Mouse (Mus musculus) G1E (cell line): ENCODE data around the gene Ago1. TPM values are rescaled to one million over a fixed set of nuclear protein-coding genes. Genes with fewer than 3 reads are reported as not detected.

ENCODE experiments used
- ATAC-seq: 2 replicates; pipeline ENCODE4 v1.8.0; 2016; ENCODE audit warnings: mild to moderate bottlenecking; ENCODE audit not compliant: insufficient number of reproducible peaks, poor library complexity, low FRiP score, severe bottlenecking; ENCODE audit errors: extremely low read depth
- DNase-seq: peaks from one replicate; pipeline ENCODE4 v3.0.0; 2012; ENCODE audit warnings: low spot score
- H3K27me3 ChIP-seq: 2 replicates; pipeline ENCODE4 v1.6.1; 2012; ENCODE audit warnings: mild to moderate bottlenecking, low read length, inconsistent platforms; ENCODE audit not compliant: insufficient read depth
- H3K36me3 ChIP-seq: replicated peaks from 2 replicates; pipeline ENCODE3; 2012; ENCODE audit warnings: mild to moderate bottlenecking, inconsistent platforms
- H3K4me1 ChIP-seq: 2 replicates; pipeline ENCODE4 v1.6.1; 2012; ENCODE audit warnings: low read depth, low read length, inconsistent platforms, mixed read lengths; ENCODE audit not compliant: insufficient read depth
- H3K4me3 ChIP-seq: 2 replicates; pipeline ENCODE4 v1.5.1; 2012; ENCODE audit warnings: low read depth, mild to moderate bottlenecking, inconsistent platforms, low read length, moderate library complexity, mixed read lengths
- H3K9me3 ChIP-seq: replicated peaks from 2 replicates; pipeline ENCODE4 v1.6.1; 2012; ENCODE audit warnings: inconsistent platforms
- CTCF ChIP-seq: IDR thresholded peaks from 2 replicates; pipeline ENCODE4 v1.5.1; 2012; ENCODE audit warnings: low read depth, low read length, inconsistent platforms, mixed read lengths
- GATA1 ChIP-seq: IDR thresholded peaks from 2 replicates; pipeline ENCODE4 v1.6.1; 2012; ENCODE audit warnings: borderline replicate concordance, low read length, inconsistent platforms, mixed read lengths
- GATA2 ChIP-seq: IDR thresholded peaks from 2 replicates; pipeline ENCODE4 v1.6.1; 2012; ENCODE audit warnings: low read depth, low read length, inconsistent platforms, borderline replicate concordance
- POLR2AphosphoS5 ChIP-seq: IDR thresholded peaks from 2 replicates; pipeline ENCODE4 v1.6.1; 2012; ENCODE audit warnings: low read depth, low read length, inconsistent platforms; ENCODE audit not compliant: insufficient replicate concordance
- TAL1 ChIP-seq: conservative IDR thresholded peaks from 2 replicates; pipeline ENCODE4 v1.6.1; 2012; ENCODE audit warnings: low read depth, low read length, inconsistent platforms, mixed read lengths
- polyA plus RNA-seq: library from polyadenylated mRNA; stranded (reverse); fragments of >175 nt; gene quantifications from 2 replicates; pipeline ENCODE4 v1.2.3, GENCODE M21; 2012
- total RNA-seq, 2 experiments: library from RNA; stranded (forward) in 1 of 2; stranded (reverse) in 1 of 2; fragments of 200-1000 nt in 1 of 2; fragments of >200 nt in 1 of 2; fragmentation: Nextera tagmentation in 1 of 2; gene quantifications; 2 replicates each; pipeline ENCODE4 v1.2.3; 2014 to 2017

Ago1 gene
- total and polyA plus RNA-seq, 3 experiments: 8.0 to 30.9 (median 15.2) TPM

GRCm38 (mm10) chr4:126450268-126450667, 18.1 kb downstream of the Ago1 start:
- Histone ChIP-seq H3K9me3 (no peaks in the 10 kb centered on the region), H3K27me3 (no peaks in the 10 kb centered on the region), H3K4me1 (no peaks in the 10 kb centered on the region), H3K4me3 (no peak overlapping the region), H3K36me3 (peaks cover 70% of the 10 kb centered on the region)
- DNase-seq: no peak
- no peak for TF ChIP-seq CTCF
- no peak for TF ChIP-seq TAL1
- no peak for TF ChIP-seq GATA2
- no peak for TF ChIP-seq POLR2AphosphoS5
- no peak for TF ChIP-seq GATA1
- no peak for ATAC-seq

GRCm38 (mm10) chr4:126447126-126447525, 21.3 kb downstream of the Ago1 start:
- ATAC-seq (no peak), DNase-seq (no peak)
- peaks cover 66% of the 10 kb centered on the region for H3K36me3 ChIP-seq

GRCm38 (mm10) chr4:126444528-126444927, 23.9 kb downstream of the Ago1 start:
- Histone ChIP-seq H3K9me3 (no peaks in the 10 kb centered on the region), H3K36me3 (peaks cover 79% of the 10 kb centered on the region)
- no peak for TF ChIP-seq POLR2AphosphoS5
- TF ChIP-seq TAL1: no peak
- TF ChIP-seq GATA1: no peak
- TF ChIP-seq CTCF: no peak
- TF ChIP-seq GATA2: no peak

More at GRCm38 (mm10) chr4:126447126-126447525, 21.3 kb downstream of the Ago1 start:
- no peaks in the 10 kb centered on the region for H3K4me1 ChIP-seq
- TF ChIP-seq TAL1 (no peak), GATA2 (no peak), GATA1 (no peak), POLR2AphosphoS5 (no peak), CTCF (no peak)
- no peaks in the 10 kb centered on the region for H3K27me3 ChIP-seq
- H3K9me3 ChIP-seq: no peaks in the 10 kb centered on the region
- H3K4me3 ChIP-seq: no peak overlapping the region

GRCm38 (mm10) chr4:126438261-126438660, 30.1 kb downstream of the Ago1 start:
- no peak for ATAC-seq
- Histone ChIP-seq H3K36me3 (peaks cover 86% of the 10 kb centered on the region), H3K27me3 (no peaks in the 10 kb centered on the region), H3K9me3 (no peaks in the 10 kb centered on the region), H3K4me3 (no peak overlapping the region), H3K4me1 (no peaks in the 10 kb centered on the region; the same call in 1 of the 2 replicates)
- TF ChIP-seq GATA1: no peak
- TF ChIP-seq GATA2: no peak
- no peak for TF ChIP-seq POLR2AphosphoS5
- no peak for TF ChIP-seq CTCF
- TF ChIP-seq TAL1: no peak
- no peak for DNase-seq

More at GRCm38 (mm10) chr4:126444528-126444927, 23.9 kb downstream of the Ago1 start:
- no peaks in the 10 kb centered on the region for H3K27me3 ChIP-seq
- no peak overlapping the region for H3K4me3 ChIP-seq
- DNase-seq (no peak), ATAC-seq (no peak)
- H3K4me1 ChIP-seq: no peaks in the 10 kb centered on the region

GRCm38 (mm10) chr4:126436268-126436667, 32.1 kb downstream of the Ago1 start:
- Histone ChIP-seq H3K4me3 (no peak overlapping the region), H3K4me1 (peaks cover under 1% of the 10 kb centered on the region), H3K9me3 (no peaks in the 10 kb centered on the region), H3K27me3 (no peaks in the 10 kb centered on the region), H3K36me3 (peaks cover 72% of the 10 kb centered on the region)
- ATAC-seq (no peak), DNase-seq (no peak)
- TF ChIP-seq CTCF: no peak

- H3K4me1 ChIP-seq: peaks cover 13% of the 10 kb centered on the region
- DNase-seq: no peak
- H3K36me3 ChIP-seq: peaks cover 53% of the 10 kb centered on the region
- ATAC-seq: no peak
- H3K9me3 ChIP-seq: no peaks in the 10 kb centered on the region
- TF ChIP-seq POLR2AphosphoS5 (no peak), TAL1 (no peak), GATA2 (no peak), CTCF (no peak)
- no peaks in the 10 kb centered on the region for H3K27me3 ChIP-seq
- no peak overlapping the region for H3K4me3 ChIP-seq
These were observed 34.3 kb downstream of the Ago1 start for GRCm38 (mm10) chr4:126434094-126434493.

- no peak for DNase-seq
- Histone ChIP-seq H3K36me3 (peaks cover 44% of the 10 kb centered on the region), H3K4me1 (peaks cover 22% of the 10 kb centered on the region), H3K4me3 (no peak overlapping the region), H3K9me3 (no peaks in the 10 kb centered on the region), H3K27me3 (no peaks in the 10 kb centered on the region)
- ATAC-seq: no peak
- no peak for TF ChIP-seq POLR2AphosphoS5
- TF ChIP-seq GATA2: no peak
- TF ChIP-seq CTCF: no peak
- TF ChIP-seq GATA1: no peak
- no peak for TF ChIP-seq TAL1
These were observed 35.2 kb downstream of the Ago1 start for GRCm38 (mm10) chr4:126433175-126433574.
